Mouse (Mus musculus) hindbrain, embryonic 11.5 days (tissue): ENCODE data around the gene Morn1. TPM values are rescaled to one million over a fixed set of nuclear protein-coding genes. Genes with fewer than 3 reads are reported as not detected.

Source experiments
- ATAC-seq: fragments of 200-750 bp; cut with Nextera tagmentation; 2 replicates; pipeline ENCODE4 v1.8.0; 2017; ENCODE audit warnings: mild to moderate bottlenecking, moderate TSS enrichment, moderate library complexity; ENCODE audit not compliant: low FRiP score
- DNase-seq: peaks from one replicate; pipeline ENCODE4 v3.0.0-alpha.2; 2015; ENCODE audit warnings: low spot score
- H3K27ac ChIP-seq: fragments of 300-500 bp; sonication (generic); 2 replicates; pipeline ENCODE4 v1.5.1; 2014; ENCODE audit warnings: mild to moderate bottlenecking, low read depth, low read length
- H3K27me3 ChIP-seq: fragments of 300-500 bp; sonication (generic); 2 replicates; pipeline ENCODE4 v1.6.1; 2014; ENCODE audit warnings: mild to moderate bottlenecking, low read length, moderate library complexity, mixed read lengths; ENCODE audit not compliant: control insufficient read depth, insufficient read depth
- H3K36me3 ChIP-seq: fragments of 300-500 bp; sonication (generic); 2 replicates; pipeline ENCODE4 v1.6.1; 2014; ENCODE audit warnings: mild to moderate bottlenecking, low read length, moderate library complexity, mixed read lengths; ENCODE audit not compliant: control insufficient read depth, insufficient read depth
- H3K4me1 ChIP-seq: fragments of 300-500 bp; sonication (generic); replicated peaks from 2 replicates; pipeline ENCODE4 v1.6.1; 2014; ENCODE audit warnings: low read length, mixed read lengths; ENCODE audit not compliant: control insufficient read depth, insufficient read depth
- H3K4me2 ChIP-seq: fragments of 300-500 bp; sonication (generic); replicated peaks from 2 replicates; pipeline ENCODE4 v1.6.1; 2014; ENCODE audit warnings: mild to moderate bottlenecking, low read depth, low read length
- H3K4me3 ChIP-seq: fragments of 300-500 bp; sonication (generic); 2 replicates; pipeline ENCODE4 v1.5.1; 2014; ENCODE audit warnings: low read depth, low read length
- H3K9ac ChIP-seq: fragments of 300-500 bp; sonication (generic); 2 replicates; pipeline ENCODE4 v1.6.1; 2014; ENCODE audit warnings: low read depth, low read length
- H3K9me3 ChIP-seq: fragments of 300-500 bp; sonication (generic); 2 replicates; pipeline ENCODE4 v1.6.1; 2016; ENCODE audit warnings: low read length; ENCODE audit not compliant: control insufficient read depth
- WGBS: fragments of 180-500 bp; shearing (Covaris S2); extraction: QIAGEN DNeasy Blood & Tissue Kit; methylation state at CpG from one replicate; pipeline ENCODE4 v1.1.7; 2014; 5-methylcytosine and 5-hydroxymethylcytosine counted together
- polyA plus RNA-seq: library from polyadenylated mRNA; unstranded; fragments of >200 nt; fragmentation: Nextera tagmentation; extraction: Ambion mirVana; gene quantifications from 2 replicates; pipeline ENCODE4 v1.2.1, GENCODE M21; 2014

Gene Morn1
- polyA plus RNA-seq, 1 experiment from 2014 or later: 3.3 TPM

GRCm38 (mm10) chr4:155187192-155187674 is 100.9 kb downstream of the Morn1 start:
- Histone ChIP-seq H3K9ac (no peak overlapping the region), H3K36me3 (no peaks in the 10 kb centered on the region), H3K4me1 (peaks cover 29% of the 10 kb centered on the region), H3K27ac (peak overlapping the region; percentile 24; the same call in 1 of the 2 replicates), H3K27me3 (no peaks in the 10 kb centered on the region), H3K4me2 (no peak overlapping the region), H3K4me3 (no peak overlapping the region), H3K9me3 (no peaks in the 10 kb centered on the region)
- no peak for ATAC-seq
- WGBS: 31% methylated on average over 3 of the region's 3 CpGs
- DNase-seq: no peak

GRCm38 (mm10) chr4:155188341-155188740 is 102.0 kb downstream of the Morn1 start:
- no peak for ATAC-seq
- H3K4me1 ChIP-seq: peaks cover 29% of the 10 kb centered on the region

GRCm38 (mm10) chr4:155188803-155189202 is 102.4 kb downstream of the Morn1 start:
- Histone ChIP-seq H3K9me3 (no peaks in the 10 kb centered on the region), H3K27ac (0 out of 2 replicates have a peak overlapping the region, but pooled peaks have one; percentile 61), H3K27me3 (no peaks in the 10 kb centered on the region), H3K4me1 (peaks cover 29% of the 10 kb centered on the region), H3K4me2 (no peak overlapping the region), H3K36me3 (no peaks in the 10 kb centered on the region), H3K4me3 (no peak overlapping the region), H3K9ac (no peak overlapping the region)
- DNase-seq (no peak), ATAC-seq (no peak)

More at GRCm38 (mm10) chr4:155188341-155188740, 102.0 kb downstream of the Morn1 start:
- H3K4me2 ChIP-seq: no peak overlapping the region
- no peak overlapping the region for H3K4me3 ChIP-seq
- no peak for DNase-seq
- no peaks in the 10 kb centered on the region for H3K9me3 ChIP-seq
- H3K27ac ChIP-seq: no peak overlapping the region
- H3K36me3 ChIP-seq: no peaks in the 10 kb centered on the region
- no peaks in the 10 kb centered on the region for H3K27me3 ChIP-seq
- 6% methylated on average over 8 of the region's 8 CpGs for WGBS
- no peak overlapping the region for H3K9ac ChIP-seq

GRCm38 (mm10) chr4:155189711-155190139 is 103.3 kb downstream of the Morn1 start:
- Histone ChIP-seq H3K27ac (peak overlapping the region; percentile 61), H3K4me3 (no peak overlapping the region), H3K4me1 (peaks cover 29% of the 10 kb centered on the region), H3K9ac (no peak overlapping the region; the same call in 1 of the 2 replicates), H3K9me3 (no peaks in the 10 kb centered on the region), H3K4me2 (no peak overlapping the region), H3K27me3 (no peaks in the 10 kb centered on the region), H3K36me3 (no peaks in the 10 kb centered on the region)
- DNase-seq: peak; percentile 54
- ATAC-seq: peak; percentile 55
- WGBS: 0% methylated on average over 4 of the region's 4 CpGs

GRCm38 (mm10) chr4:155190275-155190674 is 103.9 kb downstream of the Morn1 start:
- Histone ChIP-seq H3K36me3 (no peaks in the 10 kb centered on the region), H3K4me1 (peaks cover 29% of the 10 kb centered on the region), H3K4me2 (no peak overlapping the region), H3K27ac (peak overlapping the region; percentile 61), H3K4me3 (no peak overlapping the region), H3K9ac (no peak overlapping the region; the same call in 1 of the 2 replicates), H3K9me3 (no peaks in the 10 kb centered on the region), H3K27me3 (no peaks in the 10 kb centered on the region)
- DNase-seq: no peak
- no peak for ATAC-seq
- WGBS: 37% methylated on average over 7 of the region's 7 CpGs

Other genes with a start within 250 kb of the Morn1 start
- gene Ttc34, start 249.1 kb upstream of the Morn1 start, polyA plus RNA-seq: 0.09 and 0.32 TPM in 2 replicates
- 0.48 and 0.56 TPM in 2 replicates for gene Mmel1, start 217.0 kb upstream of the Morn1 start, polyA plus RNA-seq
- gene Fam213b, start 187.4 kb upstream of the Morn1 start, polyA plus RNA-seq: 39.8 and 41.4 TPM in 2 replicates
- gene Tnfrsf14, start 158.0 kb upstream of the Morn1 start, polyA plus RNA-seq: 1.0 and 1.1 TPM in 2 replicates
- 159 and 269 TPM in 2 replicates for gene Hes5, start 125.7 kb upstream of the Morn1 start, polyA plus RNA-seq
- gene Pank4, start 122.5 kb upstream of the Morn1 start, polyA plus RNA-seq: 31.5 and 37.4 TPM in 2 replicates
- 1.5 and 2.1 TPM in 2 replicates for gene Plch2, start 29.8 kb upstream of the Morn1 start, polyA plus RNA-seq
- gene Pex10, start 19.6 kb upstream of the Morn1 start, polyA plus RNA-seq: 5.6 and 7.8 TPM in 2 replicates
- gene Rer1, start 195 bp upstream of the Morn1 start, polyA plus RNA-seq: 156 and 166 TPM in 2 replicates
- 13.4 and 21.0 TPM in 2 replicates for gene Ski, start 136.0 kb downstream of the Morn1 start, polyA plus RNA-seq
- gene Faap20, start 163.2 kb downstream of the Morn1 start, polyA plus RNA-seq: 99.0 and 99.3 TPM in 2 replicates